Mouse (Mus musculus): ENCODE results near the gene Zer1. TPM values are rescaled to one million over a fixed set of nuclear protein-coding genes. Genes with fewer than 3 reads are reported as not detected.
"Not testable (repeated sequence)": the region's sequence is repeated elsewhere in the genome, so short reads cannot be mapped to it uniquely, and the experiment has no call there.

Zer1 gene
- total and polyA plus RNA-seq, 2 experiments from 2014 or later, result 14.0 to 99.2 TPM

- peak; percentile 26 for DNase-seq (ENCODE audit: low spot score)
- Histone ChIP-seq H3K9ac (replicated peaks; ENCODE audit: low read length) (no peak within 1 kb of the TSS), H3K4me1 (ENCODE audit: insufficient read depth, low read length) (no peaks in the 10 kb centered on the region), H3K4me3 (ENCODE audit: low read length) (no peak within 1 kb of the TSS), H3K27me3 (ENCODE audit: insufficient read depth, low read length) (no peaks in the 10 kb centered on the region), H3K9me3 (ENCODE audit: low read length) (no peaks in the 10 kb centered on the region), H3K36me3 (ENCODE audit: insufficient read depth, low read length) (no peaks in the 10 kb centered on the region), H3K27ac (no peak within 1 kb of the TSS), H3K4me2 (ENCODE audit: low read depth, low read length) (no peak within 1 kb of the TSS)
- peak; percentile 59; the same call in 1 of the 2 replicates for ATAC-seq
- WGBS, result 45% methylated on average over 12 of the region's 12 CpGs
- no peak for TF ChIP-seq CTCF (IDR thresholded peaks at IDR 0.05; ENCODE audit: low read depth)
Observed at GRCm38 (mm10) chr2:30057223-30057904, 67.0 kb downstream of the Zer1 start, which contains the start of gene Set. Gene Set, plus strand, starts transcription at chr2:30057378.

- no peak overlapping the region for H3K27ac ChIP-seq
- no peak overlapping the region for H3K4me2 ChIP-seq (ENCODE audit: low read depth, low read length)
- H3K36me3 ChIP-seq (ENCODE audit: insufficient read depth, low read length), result no peaks in the 10 kb centered on the region
- no peaks in the 10 kb centered on the region for H3K9me3 ChIP-seq (ENCODE audit: low read length)
- H3K27me3 ChIP-seq (ENCODE audit: insufficient read depth, low read length), result no peaks in the 10 kb centered on the region
- no peak overlapping the region for H3K4me3 ChIP-seq (ENCODE audit: low read length)
- DNase-seq (ENCODE audit: low spot score) (no peak), ATAC-seq (no peak)
- no peak overlapping the region for H3K9ac ChIP-seq (replicated peaks; ENCODE audit: low read length)
- no peak for TF ChIP-seq CTCF (IDR thresholded peaks at IDR 0.05; ENCODE audit: low read depth)
- no peaks in the 10 kb centered on the region for H3K4me1 ChIP-seq (ENCODE audit: insufficient read depth, low read length)
- 76% methylated on average over 3 of the region's 3 CpGs for WGBS
Observed at GRCm38 (mm10) chr2:30056736-30057135, 67.6 kb downstream of the Zer1 start.

GRCm38 (mm10) chr2:30055310-30055709, 69.1 kb downstream of the Zer1 start:
- TF ChIP-seq CTCF (IDR thresholded peaks at IDR 0.05; ENCODE audit: low read depth), result peak; percentile 10; the same call in 1 of the 2 replicates
- not testable (repeated sequence) for DNase-seq (ENCODE audit: low spot score); H3K4me3 ChIP-seq (ENCODE audit: low read length); H3K36me3 ChIP-seq (ENCODE audit: insufficient read depth, low read length); H3K4me1 ChIP-seq (ENCODE audit: insufficient read depth, low read length); ATAC-seq; H3K9ac ChIP-seq (replicated peaks; ENCODE audit: low read length); H3K27me3 ChIP-seq (ENCODE audit: insufficient read depth, low read length); H3K27ac ChIP-seq; H3K4me2 ChIP-seq (ENCODE audit: low read depth, low read length); H3K9me3 ChIP-seq (ENCODE audit: low read length)
- 95% methylated on average over 3 of the region's 3 CpGs for WGBS

- Histone ChIP-seq H3K9ac (replicated peaks; ENCODE audit: low read length) (no peak overlapping the region), H3K27ac (no peak overlapping the region), H3K9me3 (ENCODE audit: low read length) (no peaks in the 10 kb centered on the region), H3K36me3 (ENCODE audit: insufficient read depth, low read length) (no peaks in the 10 kb centered on the region), H3K27me3 (ENCODE audit: insufficient read depth, low read length) (no peaks in the 10 kb centered on the region), H3K4me3 (ENCODE audit: low read length) (no peak overlapping the region), H3K4me1 (ENCODE audit: insufficient read depth, low read length) (no peaks in the 10 kb centered on the region; the same call in 1 of the 2 replicates), H3K4me2 (ENCODE audit: low read depth, low read length) (no peak overlapping the region)
- no peak for DNase-seq (ENCODE audit: low spot score)
- 37% methylated on average over 6 of the region's 6 CpGs for WGBS
- ATAC-seq, result no peak
- peak; percentile 59 for TF ChIP-seq CTCF (IDR thresholded peaks at IDR 0.05; ENCODE audit: low read depth)
Observed at GRCm38 (mm10) chr2:30051992-30052761, 72.2 kb downstream of the Zer1 start.

- H3K36me3 ChIP-seq (ENCODE audit: insufficient read depth, low read length), result no peaks in the 10 kb centered on the region
- H3K4me2 ChIP-seq (ENCODE audit: low read depth, low read length), result no peak overlapping the region
- no peaks in the 10 kb centered on the region for H3K9me3 ChIP-seq (ENCODE audit: low read length)
- 90% methylated on average over 3 of the region's 3 CpGs for WGBS
- H3K4me3 ChIP-seq (ENCODE audit: low read length), result no peak overlapping the region
- TF ChIP-seq CTCF (IDR thresholded peaks at IDR 0.05; ENCODE audit: low read depth), result no peak
- H3K9ac ChIP-seq (replicated peaks; ENCODE audit: low read length), result no peak overlapping the region
- DNase-seq (ENCODE audit: low spot score), result no peak
- ATAC-seq, result no peak
- no peak overlapping the region for H3K27ac ChIP-seq
- no peaks in the 10 kb centered on the region; the same call in 1 of the 2 replicates for H3K4me1 ChIP-seq (ENCODE audit: insufficient read depth, low read length)
- no peaks in the 10 kb centered on the region for H3K27me3 ChIP-seq (ENCODE audit: insufficient read depth, low read length)
Observed at GRCm38 (mm10) chr2:30049831-30050230, 74.6 kb downstream of the Zer1 start.

GRCm38 (mm10) chr2:30048699-30049388, 75.5 kb downstream of the Zer1 start, which contains the start of gene Wdr34:
Gene Wdr34, minus strand, starts transcription at chr2:30048881.
- Histone ChIP-seq H3K27ac (peak within 1 kb of the TSS; percentile 96), H3K27me3 (ENCODE audit: insufficient read depth, low read length) (no peaks in the 10 kb centered on the region), H3K9me3 (ENCODE audit: low read length) (no peaks in the 10 kb centered on the region), H3K36me3 (ENCODE audit: insufficient read depth, low read length) (no peaks in the 10 kb centered on the region), H3K4me2 (ENCODE audit: low read depth, low read length) (peak within 1 kb of the TSS; percentile 58), H3K9ac (replicated peaks; ENCODE audit: low read length) (peak within 1 kb of the TSS; percentile 60), H3K4me3 (ENCODE audit: low read length) (peak within 1 kb of the TSS; percentile 71), H3K4me1 (ENCODE audit: insufficient read depth, low read length) (no peaks in the 10 kb centered on the region; the same call in 1 of the 2 replicates)
- no peak; the same call in 1 of the 2 replicates for TF ChIP-seq CTCF (IDR thresholded peaks at IDR 0.05; ENCODE audit: low read depth)
- peak; percentile 95 for ATAC-seq
- WGBS, result under 1% methylated on average over 54 of the region's 54 CpGs
- DNase-seq (ENCODE audit: low spot score), result peak; percentile 98
